ENCODE assay signal across 28 mouse cellular contexts in genomic region chr5:129196501-129196900, GRCm38 (mm10).
A peak's percentile ranks its signal among the peaks of the same experiment; 100 is the strongest.
DNase-seq lines count a peak whose midpoint lies in the region; ATAC-seq and TF ChIP-seq lines count a peak whose summit lies in the region.
"Had no signal": no experiment of that assay in that cellular context is flagged by ENCODE, and none has a peak within 500 bp of the region (broad histone marks: within the 10 kb centered on the region; RNA-seq: fewer than 3 reads in every experiment).

No protein-coding gene starts in this region.

- 77% methylated on average over 9 of the region's 9 CpGs for WGBS in forebrain, embryonic 10.5 days
- WGBS in forebrain, embryonic 12.5 days: 59% methylated on average over 9 of the region's 9 CpGs
- 45% methylated on average over 9 of the region's 9 CpGs for WGBS in hindbrain, postnatal 0 days
- WGBS in hindbrain, embryonic 12.5 days: 53% methylated on average over 9 of the region's 9 CpGs

- H3K27ac ChIP-seq in forebrain, embryonic 10.5 days: peak overlapping the region; percentile 48; the same call in 1 of the 2 replicates
- H3K27ac ChIP-seq in forebrain, embryonic 12.5 days: no peak overlapping the region
- H3K27ac ChIP-seq in hindbrain, postnatal 0 days: no peak overlapping the region
- no peak overlapping the region for H3K27ac ChIP-seq in hindbrain, embryonic 12.5 days
- H3K27ac ChIP-seq: heart, embryonic 13.5 days; limb, embryonic 12.5 days; liver, embryonic 13.5 days; midbrain, embryonic 15.5 days; stomach, postnatal 0 days had no signal

- TF ChIP-seq CTCF in hindbrain, postnatal 0 days (IDR thresholded peaks at IDR 0.05; ENCODE audit: low read depth): no peak
- no peak for TF ChIP-seq CTCF in E14TG2a.4 (conservative IDR thresholded peaks at IDR 0.05; ENCODE audit: low read length)
- TF ChIP-seq CTCF in brain, embryonic 14.5 days (IDR thresholded peaks at IDR 0.05; ENCODE audit: borderline replicate concordance, extremely low read depth, insufficient read depth, insufficient read length): no peak

- no peaks in the 10 kb centered on the region for H3K36me3 ChIP-seq in forebrain, embryonic 10.5 days (replicated peaks)
- no peaks in the 10 kb centered on the region for H3K36me3 ChIP-seq in forebrain, embryonic 12.5 days (replicated peaks)
- no peaks in the 10 kb centered on the region for H3K36me3 ChIP-seq in hindbrain, postnatal 0 days (ENCODE audit: insufficient read depth, low read length)
- no peaks in the 10 kb centered on the region for H3K36me3 ChIP-seq in hindbrain, embryonic 12.5 days
- peaks cover 3% of the 10 kb centered on the region; the same call in 1 of the 2 replicates for H3K36me3 ChIP-seq in E14TG2a.4 (ENCODE audit: insufficient read depth, low read length)
- H3K36me3 ChIP-seq: heart, embryonic 13.5 days; limb, embryonic 12.5 days; liver, embryonic 13.5 days; midbrain, embryonic 15.5 days had no signal

- no peak overlapping the region for H3K4me3 ChIP-seq in forebrain, embryonic 10.5 days
- no peak overlapping the region for H3K4me3 ChIP-seq in forebrain, embryonic 12.5 days (replicated peaks)
- no peak overlapping the region for H3K4me3 ChIP-seq in hindbrain, postnatal 0 days (ENCODE audit: low read length)
- no peak overlapping the region for H3K4me3 ChIP-seq in hindbrain, embryonic 12.5 days
- H3K4me3 ChIP-seq in E14TG2a.4 (replicated peaks; ENCODE audit: low read length): 0 out of 2 replicates have a peak overlapping the region, but pooled peaks have one; percentile 17
- H3K4me3 ChIP-seq: erythroblast, embryonic 14.5 days; heart, embryonic 13.5 days; limb, embryonic 12.5 days; liver, embryonic 13.5 days; midbrain, embryonic 15.5 days had no signal

- peaks cover 26% of the 10 kb centered on the region for H3K4me1 ChIP-seq in forebrain, embryonic 10.5 days
- peaks cover 16% of the 10 kb centered on the region for H3K4me1 ChIP-seq in forebrain, embryonic 12.5 days
- no peaks in the 10 kb centered on the region for H3K4me1 ChIP-seq in hindbrain, postnatal 0 days (ENCODE audit: insufficient read depth, low read length)
- H3K4me1 ChIP-seq in hindbrain, embryonic 12.5 days: peaks cover 19% of the 10 kb centered on the region
- H3K4me1 ChIP-seq in E14TG2a.4 (replicated peaks; ENCODE audit: low read depth, low read length): peaks cover 61% of the 10 kb centered on the region
- H3K4me1 ChIP-seq: liver, embryonic 13.5 days had no signal

- no peak for ATAC-seq in forebrain, embryonic 12.5 days (ENCODE audit: low FRiP score)
- 0 out of 2 replicates have a peak, but pooled peaks have one; percentile 29 for ATAC-seq in hindbrain, postnatal 0 days
- no peak for ATAC-seq in hindbrain, embryonic 12.5 days (ENCODE audit: low FRiP score)
- ATAC-seq: intestine, postnatal 0 days; midbrain, embryonic 15.5 days had no signal

- TF ChIP-seq POLR2A in brain, embryonic 14.5 days (IDR thresholded peaks at IDR 0.05; ENCODE audit: borderline replicate concordance, extremely low read depth, insufficient read depth, insufficient read length, poor library complexity, severe bottlenecking): no peak

- DNase-seq in forebrain, embryonic 10.5 days (ENCODE audit: extremely low spot score, low spot score): no peak
- no peak for DNase-seq in hindbrain, postnatal 0 days (ENCODE audit: low spot score)
- DNase-seq in brain, embryonic 14.5 days (ENCODE audit: low read depth): peak; percentile 31
- no peak for DNase-seq in cerebellum, postnatal 14 days
- DNase-seq: adrenal gland, postnatal 10 days; cerebellum, adult 11 months; cerebellum, adult 9-10 months; embryo, embryonic 11 days; forebrain, postnatal 0 days; heart, postnatal 14 days; kidney, adult 9 months; kidney, postnatal 25 days; liver, embryonic 13.5 days; lung, adult 18-20 months; lung, postnatal 10 days; right cerebral cortex, adult 18-20 months; spleen, adult 18-20 months; thymus, adult 18-20 months; thymus, postnatal 25 days had no signal

- no peak overlapping the region for H3K9ac ChIP-seq in forebrain, embryonic 12.5 days
- no peak overlapping the region for H3K9ac ChIP-seq in hindbrain, postnatal 0 days (replicated peaks; ENCODE audit: low read length)
- H3K9ac ChIP-seq in hindbrain, embryonic 12.5 days: no peak overlapping the region
- H3K9ac ChIP-seq: forebrain, postnatal 0 days; heart, embryonic 13.5 days; limb, embryonic 12.5 days; liver, embryonic 13.5 days; midbrain, embryonic 15.5 days had no signal

- H3K27me3 ChIP-seq in forebrain, embryonic 10.5 days (ENCODE audit: poor library complexity, severe bottlenecking): no peaks in the 10 kb centered on the region
- no peaks in the 10 kb centered on the region for H3K27me3 ChIP-seq in forebrain, embryonic 12.5 days
- H3K27me3 ChIP-seq in hindbrain, postnatal 0 days (ENCODE audit: insufficient read depth, low read length): no peaks in the 10 kb centered on the region
- H3K27me3 ChIP-seq in hindbrain, embryonic 12.5 days: no peaks in the 10 kb centered on the region
- H3K27me3 ChIP-seq in E14TG2a.4 (ENCODE audit: insufficient read depth, low read length): peaks cover 9% of the 10 kb centered on the region; the same call in 1 of the 2 replicates
- H3K27me3 ChIP-seq: heart, embryonic 13.5 days; limb, embryonic 12.5 days; liver, embryonic 13.5 days; midbrain, embryonic 15.5 days had no signal

- no peaks in the 10 kb centered on the region for H3K9me3 ChIP-seq in forebrain, embryonic 10.5 days
- H3K9me3 ChIP-seq in forebrain, embryonic 12.5 days: no peaks in the 10 kb centered on the region
- no peaks in the 10 kb centered on the region for H3K9me3 ChIP-seq in hindbrain, postnatal 0 days (ENCODE audit: low read length)
- H3K9me3 ChIP-seq in hindbrain, embryonic 12.5 days (replicated peaks): no peaks in the 10 kb centered on the region
- H3K9me3 ChIP-seq in E14TG2a.4 (ENCODE audit: low read length): no peaks in the 10 kb centered on the region
- H3K9me3 ChIP-seq: heart, embryonic 13.5 days; limb, embryonic 12.5 days; liver, embryonic 13.5 days; midbrain, embryonic 15.5 days had no signal

- no peak overlapping the region for H3K4me2 ChIP-seq in forebrain, embryonic 12.5 days
- no peak overlapping the region for H3K4me2 ChIP-seq in hindbrain, postnatal 0 days (ENCODE audit: low read depth, low read length)
- H3K4me2 ChIP-seq in hindbrain, embryonic 12.5 days (replicated peaks): no peak overlapping the region
- H3K4me2 ChIP-seq: heart, embryonic 13.5 days; limb, embryonic 12.5 days; liver, embryonic 13.5 days; midbrain, embryonic 15.5 days had no signal
